Mouse (Mus musculus): Measurements from ENCODE around the gene Tcf12. TPM values are rescaled to one million over a fixed set of nuclear protein-coding genes. Genes with fewer than 3 reads are reported as not detected.

Gene Tcf12
- polyA plus RNA-seq, 1 experiment from 2014 or later = 49.9 TPM

DNA sequence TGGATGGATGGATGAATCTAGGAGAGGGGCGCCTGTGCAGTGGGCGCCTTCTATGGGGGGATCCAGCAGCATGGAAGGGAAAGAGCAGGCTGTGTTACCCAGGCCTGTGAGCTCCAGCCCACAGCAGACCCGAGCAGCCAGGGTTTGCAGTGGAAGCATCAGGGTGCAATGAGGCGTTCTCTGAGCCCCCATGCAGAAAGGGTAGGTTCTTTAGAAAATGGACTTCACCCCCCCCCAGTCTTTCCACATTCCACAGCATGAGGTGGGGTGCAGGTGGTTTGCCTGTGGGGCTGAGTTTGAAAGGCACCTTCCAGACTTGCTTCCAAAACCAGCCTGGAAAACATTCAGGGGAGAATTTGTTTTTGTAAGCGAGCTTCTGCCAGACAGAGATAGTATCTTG is 300.3 kb downstream of the Tcf12 start:
- Histone ChIP-seq H3K36me3 (ENCODE audit: inconsistent target) (no peaks in the 10 kb centered on the region), H3K4me3 (ENCODE audit: inconsistent target) (no peak overlapping the region), H3K79me2 (ENCODE audit: inconsistent target) (no peaks in the 10 kb centered on the region), H3K27ac (no peak overlapping the region)
- WGBS (ENCODE audit: missing documents) = 86% methylated on average over 5 of the region's 5 CpGs

DNA sequence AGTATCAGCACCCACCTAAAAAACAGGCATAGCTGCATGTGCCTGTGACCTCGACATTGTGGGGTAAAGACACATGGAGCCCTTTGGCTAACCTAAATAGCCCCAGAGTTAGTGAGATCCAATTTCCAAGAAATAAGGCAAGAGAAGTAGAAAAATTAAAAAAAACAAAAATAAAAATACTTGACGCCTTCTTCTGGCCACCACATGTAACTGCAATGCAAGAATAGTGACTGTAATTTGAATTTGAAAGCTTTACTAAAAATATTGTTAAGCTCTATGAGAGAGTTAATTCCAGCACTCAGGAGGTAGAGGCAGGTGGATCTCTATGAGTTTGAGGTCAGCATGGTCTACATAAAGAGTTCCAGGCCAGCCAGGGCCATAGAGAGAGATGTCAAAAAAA is 300.9 kb downstream of the Tcf12 start:
- Histone ChIP-seq H3K79me2 (ENCODE audit: inconsistent target) (no peaks in the 10 kb centered on the region), H3K36me3 (ENCODE audit: inconsistent target) (no peaks in the 10 kb centered on the region), H3K4me3 (ENCODE audit: inconsistent target) (no peak overlapping the region), H3K27ac (no peak overlapping the region)
- 95% methylated on average over 2 of the region's 2 CpGs for WGBS (ENCODE audit: missing documents)

DNA sequence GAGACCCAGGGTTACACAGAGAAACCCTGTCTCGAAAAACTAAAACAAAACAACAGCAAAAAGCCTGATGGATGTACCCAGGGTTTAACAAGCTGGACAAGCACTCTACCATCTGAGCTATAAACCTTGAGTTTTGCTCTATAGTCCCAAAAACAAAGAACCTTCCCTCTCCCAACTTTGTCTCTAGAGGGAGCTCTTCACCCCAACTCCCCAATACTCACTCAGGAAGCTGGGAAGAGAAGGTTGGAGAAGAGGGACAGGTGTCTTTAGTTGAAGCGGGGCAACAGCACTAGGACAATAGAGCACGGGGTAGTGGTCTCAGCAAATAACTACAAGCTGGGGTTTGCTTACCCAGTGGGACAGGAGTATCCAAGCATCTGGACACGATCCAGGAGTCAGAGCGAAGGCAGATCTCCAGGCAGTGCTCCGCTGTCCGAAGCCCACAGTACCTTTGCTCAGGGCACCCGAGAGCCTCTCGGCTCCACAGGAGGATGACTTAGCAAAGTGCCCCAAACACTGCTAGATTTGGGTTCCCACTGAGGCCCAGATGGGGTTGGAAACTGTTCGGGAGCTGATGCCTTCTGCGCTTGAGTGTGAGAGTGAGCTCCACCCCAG is 302.9 kb downstream of the Tcf12 start:
- H3K79me2 ChIP-seq (ENCODE audit: inconsistent target) = no peaks in the 10 kb centered on the region
- no peak overlapping the region for H3K4me3 ChIP-seq (ENCODE audit: inconsistent target)
- WGBS (ENCODE audit: missing documents) = 54% methylated on average over 11 of the region's 11 CpGs
- H3K27ac ChIP-seq = no peak overlapping the region
- no peaks in the 10 kb centered on the region for H3K36me3 ChIP-seq (ENCODE audit: inconsistent target)

DNA sequence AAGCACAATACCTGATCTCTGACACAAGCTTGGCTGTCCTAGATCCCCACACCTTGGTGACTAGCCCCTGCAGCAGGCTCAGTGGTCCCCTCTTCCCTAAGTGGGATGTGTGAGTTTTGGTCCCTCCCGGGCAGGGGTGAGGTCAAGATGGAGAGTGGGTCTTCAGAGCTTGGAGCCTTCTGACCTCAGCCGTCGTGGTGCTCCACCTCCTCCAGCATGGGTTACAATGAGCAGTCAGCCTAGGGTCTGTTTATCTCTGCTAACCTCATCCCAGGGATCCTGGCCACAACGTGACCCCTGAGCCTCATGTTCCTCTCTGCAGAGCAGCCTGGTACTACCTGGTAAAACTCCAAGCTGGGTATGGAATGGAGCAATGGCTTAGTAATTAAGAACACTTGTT is 303.9 kb downstream of the Tcf12 start:
- Histone ChIP-seq H3K4me3 (ENCODE audit: inconsistent target) (no peak overlapping the region), H3K79me2 (ENCODE audit: inconsistent target) (no peaks in the 10 kb centered on the region), H3K36me3 (ENCODE audit: inconsistent target) (no peaks in the 10 kb centered on the region), H3K27ac (no peak overlapping the region)
- 83% methylated on average over 4 of the region's 4 CpGs for WGBS (ENCODE audit: missing documents)

DNA sequence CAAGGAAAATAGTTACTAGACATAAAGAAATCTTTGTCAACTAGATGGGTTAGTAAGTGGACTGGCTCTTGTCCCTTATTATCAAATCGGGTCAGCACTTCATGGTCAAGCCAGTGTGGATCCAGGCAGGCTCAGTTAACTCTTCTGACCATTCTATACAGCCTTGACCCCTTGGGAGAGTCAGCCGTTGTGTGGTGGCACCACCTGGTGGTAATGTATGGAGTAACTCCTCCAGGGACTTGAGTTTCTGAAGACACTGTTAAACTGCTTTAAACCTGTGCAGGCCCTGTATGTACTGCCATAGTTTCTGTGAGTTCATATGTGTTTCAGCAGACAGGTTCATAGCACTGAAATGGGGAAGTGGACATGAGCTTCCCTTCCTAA is 305.3 kb downstream of the Tcf12 start:
- H3K79me2 ChIP-seq (ENCODE audit: inconsistent target) = no peaks in the 10 kb centered on the region
- 0% methylated on average over 2 of the region's 2 CpGs for WGBS (ENCODE audit: missing documents)
- no peak overlapping the region for H3K27ac ChIP-seq
- no peaks in the 10 kb centered on the region for H3K36me3 ChIP-seq (ENCODE audit: inconsistent target)
- no peak overlapping the region for H3K4me3 ChIP-seq (ENCODE audit: inconsistent target)

DNA sequence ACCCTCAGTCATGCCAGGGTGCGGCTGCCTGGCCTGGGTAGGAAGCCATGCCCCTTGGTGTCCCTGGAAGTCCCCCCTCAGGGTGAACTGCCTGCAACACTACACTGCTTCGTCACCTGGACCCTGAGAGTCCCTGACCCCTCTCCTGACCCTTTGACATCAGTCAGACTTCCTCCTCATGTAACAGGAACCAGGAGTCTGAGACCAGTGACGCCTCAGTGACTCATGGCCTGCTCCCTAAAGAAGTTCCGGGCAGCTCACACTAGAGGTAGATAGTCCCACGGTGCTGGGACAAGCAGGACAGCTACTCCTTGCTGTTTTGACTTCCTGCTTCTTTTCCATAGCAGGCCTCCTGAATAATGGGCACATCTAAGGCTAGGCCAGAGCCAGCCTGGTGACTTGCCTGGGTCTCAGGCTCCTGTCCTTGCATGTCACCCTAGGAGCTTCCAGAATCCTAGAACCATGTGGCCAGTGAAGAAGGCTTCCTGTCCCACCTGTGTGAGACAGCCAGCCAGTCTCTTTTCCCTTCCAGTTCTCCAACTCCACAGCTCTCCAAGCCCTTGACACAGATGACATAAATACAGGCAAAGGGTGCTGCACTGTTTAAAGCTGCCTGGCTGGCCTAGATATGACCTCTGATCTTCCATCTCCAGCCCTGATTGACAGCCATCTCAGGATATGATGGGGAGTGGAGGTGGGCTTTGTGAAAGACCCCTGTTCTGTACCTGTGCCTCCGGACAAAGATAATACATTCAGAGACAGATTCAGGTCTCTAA is 305.8 kb downstream of the Tcf12 start:
- Histone ChIP-seq H3K4me3 (ENCODE audit: inconsistent target) (no peak overlapping the region), H3K79me2 (ENCODE audit: inconsistent target) (no peaks in the 10 kb centered on the region), H3K36me3 (ENCODE audit: inconsistent target) (no peaks in the 10 kb centered on the region), H3K27ac (no peak overlapping the region)
- 60% methylated on average over 6 of the region's 6 CpGs for WGBS (ENCODE audit: missing documents)

DNA sequence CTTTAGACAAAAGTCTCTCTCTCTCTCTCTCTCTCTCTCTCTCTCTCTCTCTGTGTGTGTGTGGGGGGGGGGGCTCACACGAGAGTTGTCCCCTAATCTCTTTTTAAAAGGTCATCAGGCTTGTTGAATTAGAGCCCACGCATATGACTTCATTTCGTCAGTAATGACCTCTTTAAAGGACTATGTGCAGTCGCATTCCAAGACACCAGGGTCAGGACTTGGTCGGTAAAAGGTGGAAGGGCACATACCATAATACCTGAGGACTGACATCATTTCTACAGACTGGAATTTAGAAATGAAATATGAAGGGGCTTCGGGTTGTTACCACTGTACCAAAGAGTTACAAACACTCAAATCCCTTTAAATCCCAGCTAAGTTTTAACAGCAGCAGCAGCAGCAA is 307.6 kb downstream of the Tcf12 start:
- no peaks in the 10 kb centered on the region for H3K36me3 ChIP-seq (ENCODE audit: inconsistent target)
- no peaks in the 10 kb centered on the region for H3K79me2 ChIP-seq (ENCODE audit: inconsistent target)
- H3K4me3 ChIP-seq (ENCODE audit: inconsistent target) = no peak overlapping the region
- no peak overlapping the region for H3K27ac ChIP-seq
- 96% methylated on average over 5 of the region's 6 CpGs for WGBS (ENCODE audit: missing documents)

DNA sequence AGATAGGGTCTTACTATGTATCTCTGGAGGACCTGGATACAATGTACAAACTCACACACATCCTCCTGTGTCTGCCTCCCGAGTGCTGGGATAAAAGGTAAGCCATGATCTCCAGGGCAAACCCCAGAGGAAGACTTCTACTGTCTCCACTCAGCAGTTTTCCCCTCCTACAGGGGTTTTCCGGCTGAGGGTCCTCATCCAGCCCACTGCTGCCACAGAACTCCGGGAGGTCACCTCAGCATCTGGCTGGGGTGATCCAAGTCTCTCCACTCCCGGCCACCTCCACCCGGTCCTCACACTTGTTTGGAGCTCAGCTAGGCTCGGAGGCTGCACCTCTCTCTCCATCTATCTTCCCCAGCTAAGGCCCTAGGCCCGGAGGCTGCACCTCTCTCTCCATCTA is 308.4 kb downstream of the Tcf12 start:
- H3K27ac ChIP-seq = no peak overlapping the region
- H3K36me3 ChIP-seq (ENCODE audit: inconsistent target) = no peaks in the 10 kb centered on the region
- no peak overlapping the region for H3K4me3 ChIP-seq (ENCODE audit: inconsistent target)
- 94% methylated on average over 7 of the region's 7 CpGs for WGBS (ENCODE audit: missing documents)
- H3K79me2 ChIP-seq (ENCODE audit: inconsistent target) = no peaks in the 10 kb centered on the region

DNA sequence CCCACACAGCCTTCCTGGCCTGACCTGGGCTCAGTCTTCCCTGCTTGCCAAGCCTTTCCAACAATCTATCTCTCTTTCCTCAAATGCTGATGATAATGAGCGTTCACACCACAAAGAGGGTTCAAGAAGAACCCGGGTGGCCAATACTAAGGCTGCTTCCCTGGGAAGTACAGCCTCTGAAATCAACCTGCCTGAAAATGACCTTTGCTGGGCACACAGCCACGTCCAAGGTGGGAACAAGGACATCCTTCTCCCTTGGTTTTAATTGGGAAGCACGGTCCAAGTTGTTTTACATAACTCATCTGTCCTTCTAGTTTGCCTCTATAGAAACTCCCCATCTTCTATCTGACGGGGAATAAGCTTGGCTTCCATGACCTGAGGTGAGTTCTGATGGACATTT is 312.1 kb downstream of the Tcf12 start:
- no peaks in the 10 kb centered on the region for H3K36me3 ChIP-seq (ENCODE audit: inconsistent target)
- no peak overlapping the region for H3K4me3 ChIP-seq (ENCODE audit: inconsistent target)
- WGBS (ENCODE audit: missing documents) = 91% methylated on average over 5 of the region's 5 CpGs
- H3K79me2 ChIP-seq (ENCODE audit: inconsistent target) = no peaks in the 10 kb centered on the region
- no peak overlapping the region for H3K27ac ChIP-seq

DNA sequence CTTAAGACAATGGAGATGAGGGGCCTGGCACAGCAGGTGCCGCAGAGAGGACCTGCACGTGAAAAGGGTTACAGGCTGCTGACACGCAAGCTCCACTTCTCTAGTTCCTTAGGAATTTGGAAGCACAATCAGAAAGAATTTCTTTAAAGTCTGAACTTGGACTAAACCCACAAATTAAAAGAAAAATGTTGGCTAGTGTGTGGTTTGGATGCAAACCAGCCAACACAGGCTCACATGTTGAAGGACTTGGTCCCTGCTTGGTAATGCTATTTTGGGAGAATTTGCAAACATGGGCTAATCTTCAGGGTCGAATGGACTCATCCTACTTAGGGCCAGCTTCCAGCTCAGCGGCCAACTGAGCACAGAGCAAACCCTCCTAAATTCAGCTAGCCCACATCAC is 313.5 kb downstream of the Tcf12 start:
- Histone ChIP-seq H3K36me3 (ENCODE audit: inconsistent target) (no peaks in the 10 kb centered on the region), H3K4me3 (ENCODE audit: inconsistent target) (no peak overlapping the region), H3K79me2 (ENCODE audit: inconsistent target) (no peaks in the 10 kb centered on the region), H3K27ac (no peak overlapping the region)
- WGBS (ENCODE audit: missing documents) = 89% methylated on average over 5 of the region's 5 CpGs

Other genes with a start within 250 kb of the Tcf12 start
- gene Zfp280d, start 163.0 kb upstream of the Tcf12 start, polyA plus RNA-seq (2018) = 10.4 to 11.6 TPM (median 11.0 TPM) in 3 replicates